Mouse (Mus musculus): ENCODE data around the gene Zfp946. TPM values are rescaled to one million over a fixed set of nuclear protein-coding genes. Genes with fewer than 3 reads are reported as not detected.
A peak's percentile ranks its signal among the peaks of the same experiment; 100 is the strongest.

Zfp946 gene
- polyA plus RNA-seq (2016; fragmentation: Nextera tagmentation; extraction: Ambion mirVana), result 23.0 and 23.1 TPM in 2 replicates

DNA sequence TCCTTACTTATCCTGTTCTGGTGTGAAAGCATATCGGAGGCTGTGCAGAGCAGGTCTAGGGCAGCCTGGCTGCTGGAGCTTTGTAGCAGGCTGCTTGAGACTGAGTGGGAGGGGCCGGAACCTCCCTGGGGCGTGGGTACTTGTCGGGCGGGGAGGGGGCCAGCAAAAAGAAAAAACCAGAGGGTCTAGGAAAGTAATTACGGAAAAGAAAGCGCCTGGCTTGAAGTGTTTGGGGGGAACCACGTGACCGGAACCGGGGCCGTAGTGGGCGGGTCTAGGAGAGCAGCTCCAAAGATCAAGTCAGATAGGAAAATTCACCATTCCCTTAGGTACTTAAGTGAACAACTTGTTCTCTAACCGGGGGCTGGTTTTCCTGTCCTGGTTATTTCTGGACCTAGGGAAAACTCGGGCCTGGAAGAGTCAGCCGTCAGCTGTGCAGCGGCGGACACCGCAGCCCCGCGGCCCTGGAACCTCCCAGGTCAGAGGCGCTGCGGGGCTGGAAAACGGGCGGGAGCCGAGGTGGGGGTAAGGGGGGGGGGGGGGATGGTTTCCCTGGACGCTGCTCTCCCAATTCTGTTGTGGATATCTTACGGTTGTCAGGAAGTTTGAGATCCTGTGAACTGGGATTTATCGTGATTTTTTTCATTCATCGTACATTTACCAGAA lies at the start of gene Zfp946:
Gene Zfp946 (plus strand): TSS at position 271 of the 666 bp plus-strand sequence.
- WGBS, result under 1% methylated on average over 29 of the region's 29 CpGs
- peak within 1 kb of the TSS; percentile 60 for H3K4me3 ChIP-seq (replicated peaks)
- ATAC-seq (ENCODE audit: insufficient number of reproducible peaks, insufficient read depth, low FRiP score, low TSS enrichment, low read depth), result peak; percentile 98

DNA sequence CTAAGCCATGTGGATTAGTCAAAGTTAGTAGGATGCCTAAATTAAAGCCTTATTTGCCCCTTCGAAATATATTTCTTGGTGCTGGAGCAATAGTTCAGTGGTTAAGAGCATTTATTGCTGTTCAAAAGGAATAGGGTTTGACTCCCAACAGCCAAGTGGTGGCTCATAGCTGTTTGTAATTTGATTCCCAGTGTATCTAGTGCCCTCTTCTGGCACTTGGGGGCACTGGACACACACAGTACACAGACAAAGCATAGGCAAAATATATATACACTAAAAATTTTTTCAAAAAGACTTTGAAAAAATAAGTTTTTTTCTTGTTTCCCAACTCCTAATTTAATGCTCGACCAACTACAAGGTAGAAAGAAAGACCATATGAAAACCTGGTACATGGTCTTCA lies 13.3 kb upstream of the Zfp946 start:
- Histone ChIP-seq H3K4me2 (no peak overlapping the region), H3K4me3 (replicated peaks) (no peak overlapping the region), H3K36me3 (no peaks in the 10 kb centered on the region), H3K9ac (replicated peaks) (no peak overlapping the region), H3K9me3 (no peaks in the 10 kb centered on the region), H3K27ac (no peak overlapping the region), H3K4me1 (replicated peaks) (no peaks in the 10 kb centered on the region), H3K27me3 (no peaks in the 10 kb centered on the region)
- no peak for ATAC-seq (ENCODE audit: insufficient number of reproducible peaks, insufficient read depth, low FRiP score, low TSS enrichment, low read depth)
- 81% methylated on average over 2 of the region's 2 CpGs for WGBS

More for the DNA sequence above, at the start of gene Zfp946:
- Histone ChIP-seq H3K4me1 (replicated peaks) (0 out of 2 replicates have a peak, but pooled peaks cover 4% of the 10 kb centered on the region), H3K27me3 (no peaks in the 10 kb centered on the region), H3K9me3 (no peaks in the 10 kb centered on the region), H3K27ac (peak within 1 kb of the TSS; percentile 92), H3K36me3 (no peaks in the 10 kb centered on the region), H3K4me2 (peak within 1 kb of the TSS; percentile 63), H3K9ac (replicated peaks) (peak within 1 kb of the TSS; percentile 65)

DNA sequence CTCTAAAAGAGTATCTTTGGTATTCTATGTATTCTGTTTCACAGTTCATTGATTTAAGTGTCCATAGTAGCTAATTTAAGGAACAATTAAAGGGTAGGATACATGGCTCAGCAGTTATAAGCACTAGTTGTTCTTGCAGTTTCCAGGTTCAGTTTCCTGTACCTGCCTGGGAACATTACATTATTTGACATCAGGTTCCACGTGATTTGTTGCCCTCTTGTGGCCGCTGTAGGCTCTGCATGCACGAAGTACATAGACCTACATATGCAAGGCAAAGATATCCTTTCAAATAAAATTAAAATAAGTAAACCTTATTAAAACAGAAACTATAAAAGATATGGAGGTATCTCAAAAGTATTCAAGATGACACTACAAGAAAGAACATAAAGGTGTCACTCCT lies 6.5 kb upstream of the Zfp946 start:
- 0% methylated on average over 3 of the region's 3 CpGs for WGBS
- Histone ChIP-seq H3K9ac (replicated peaks) (no peak overlapping the region), H3K36me3 (no peaks in the 10 kb centered on the region), H3K27me3 (no peaks in the 10 kb centered on the region), H3K4me2 (no peak overlapping the region), H3K27ac (no peak overlapping the region), H3K4me1 (replicated peaks) (no peaks in the 10 kb centered on the region), H3K4me3 (replicated peaks) (no peak overlapping the region), H3K9me3 (no peaks in the 10 kb centered on the region)
- ATAC-seq (ENCODE audit: insufficient number of reproducible peaks, insufficient read depth, low FRiP score, low TSS enrichment, low read depth), result no peak

DNA sequence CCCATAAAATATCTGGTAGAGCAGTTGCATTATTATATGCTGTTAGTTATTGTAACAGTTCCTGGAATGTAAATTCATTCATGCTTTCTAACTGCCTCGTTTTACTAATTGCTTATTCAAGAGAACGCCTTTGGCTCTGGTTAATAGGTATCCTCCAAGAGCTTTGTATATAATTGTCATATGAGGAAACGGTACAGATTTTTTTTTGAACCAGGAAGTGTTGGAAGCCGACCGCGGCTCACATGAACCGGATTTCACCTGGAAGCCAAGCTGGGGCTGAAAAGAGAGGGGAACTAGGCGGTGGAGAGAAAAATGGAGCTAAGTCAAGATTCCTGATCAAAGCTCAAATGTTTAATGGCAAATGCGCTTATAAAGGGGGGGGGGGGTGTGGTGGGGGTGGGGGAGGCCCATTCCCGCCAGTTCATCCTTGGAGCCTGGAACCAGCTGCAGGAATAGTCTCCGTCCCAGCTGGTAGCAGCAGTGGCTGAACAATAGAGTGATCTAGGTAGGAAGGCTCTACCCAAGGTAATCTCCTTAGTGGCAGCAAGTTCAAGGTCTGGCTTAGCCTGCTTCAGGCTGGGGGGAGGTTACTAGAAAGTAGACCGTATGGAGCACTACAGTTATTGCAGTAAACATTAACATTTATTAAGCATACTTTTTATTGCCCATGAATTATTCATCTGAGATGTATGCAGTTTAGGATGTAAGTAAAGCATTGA lies 773 bp downstream of the Zfp946 start:
- Histone ChIP-seq H3K27ac (peak overlapping the region; percentile 92; the same call in 1 of the 2 replicates), H3K9ac (replicated peaks) (peak overlapping the region; percentile 65), H3K27me3 (no peaks in the 10 kb centered on the region), H3K4me1 (replicated peaks) (0 out of 2 replicates have a peak, but pooled peaks cover 4% of the 10 kb centered on the region), H3K4me3 (replicated peaks) (peak overlapping the region; percentile 60), H3K4me2 (peak overlapping the region; percentile 63), H3K9me3 (no peaks in the 10 kb centered on the region), H3K36me3 (no peaks in the 10 kb centered on the region)
- 3% methylated on average over 12 of the region's 12 CpGs for WGBS
- no peak for ATAC-seq (ENCODE audit: insufficient number of reproducible peaks, insufficient read depth, low FRiP score, low TSS enrichment, low read depth)

DNA sequence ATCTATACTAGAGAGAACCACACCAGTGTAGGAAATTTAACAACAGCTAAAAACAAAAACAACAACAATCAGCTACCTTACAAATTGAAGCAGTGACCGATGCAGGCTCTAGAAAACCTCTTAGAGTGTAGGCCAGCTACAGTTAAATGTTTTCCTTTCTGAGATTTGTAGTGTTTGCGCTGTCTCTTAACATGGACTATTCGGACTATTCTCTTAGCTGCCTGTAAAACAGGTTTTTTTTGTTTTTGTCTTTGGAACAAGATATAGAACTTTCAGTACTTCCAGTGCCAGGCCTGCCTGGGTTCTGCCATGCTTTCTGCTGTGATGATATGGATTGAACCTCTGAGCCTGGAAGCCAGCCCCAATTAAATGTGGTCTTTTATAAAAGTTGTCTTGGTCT lies 23.7 kb downstream of the Zfp946 start:
- Histone ChIP-seq H3K27me3 (no peaks in the 10 kb centered on the region), H3K9ac (replicated peaks) (no peak overlapping the region), H3K4me2 (no peak overlapping the region), H3K9me3 (peaks cover 6% of the 10 kb centered on the region; the same call in 1 of the 2 replicates), H3K4me3 (replicated peaks) (no peak overlapping the region), H3K36me3 (peaks cover 37% of the 10 kb centered on the region), H3K4me1 (replicated peaks) (no peaks in the 10 kb centered on the region), H3K27ac (no peak overlapping the region)
- WGBS, result 91% methylated on average over 3 of the region's 3 CpGs
- no peak for ATAC-seq (ENCODE audit: insufficient number of reproducible peaks, insufficient read depth, low FRiP score, low TSS enrichment, low read depth)

DNA sequence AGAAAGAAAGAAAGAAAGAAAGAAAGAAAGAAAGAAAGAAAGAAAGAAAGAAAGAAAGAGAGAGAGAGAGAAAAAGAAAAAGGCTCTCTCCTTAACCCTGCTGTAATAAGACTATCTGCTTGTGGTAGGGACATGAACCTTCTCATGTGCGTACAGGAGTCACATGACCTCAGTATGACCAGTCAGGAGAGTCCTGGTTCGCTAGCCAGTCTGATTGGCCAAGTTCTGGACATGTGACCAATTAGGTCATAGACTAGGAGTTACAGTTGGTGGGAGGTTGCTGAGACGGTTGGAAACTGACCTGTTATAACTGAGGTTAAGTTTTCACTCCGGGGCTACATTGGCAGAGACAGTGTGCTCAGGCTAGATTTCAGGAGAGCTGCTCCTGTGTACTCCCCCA lies 73.1 kb downstream of the Zfp946 start:
- H3K4me3 ChIP-seq (replicated peaks), result no peak overlapping the region
- no peak overlapping the region for H3K27ac ChIP-seq
- H3K9ac ChIP-seq (replicated peaks), result no peak overlapping the region
- H3K4me2 ChIP-seq, result no peak overlapping the region
- ATAC-seq (ENCODE audit: insufficient number of reproducible peaks, insufficient read depth, low FRiP score, low TSS enrichment, low read depth), result no peak
- H3K27me3 ChIP-seq, result no peaks in the 10 kb centered on the region
- no peaks in the 10 kb centered on the region for H3K36me3 ChIP-seq
- H3K9me3 ChIP-seq, result peaks cover 5% of the 10 kb centered on the region; the same call in 1 of the 2 replicates
- 76% methylated on average over 4 of the region's 4 CpGs for whole genome bisulfite sequencing
- H3K4me1 ChIP-seq (replicated peaks), result no peaks in the 10 kb centered on the region

Other genes starting within 250 kb of the Zfp946 start
- gene Zfp994, start 198.6 kb upstream of the Zfp946 start, polyA plus RNA-seq (2016; fragmentation: Nextera tagmentation; extraction: Ambion mirVana), result 2.3 and 2.5 TPM in 2 replicates
- 10.7 and 11.9 TPM in 2 replicates for gene CT030661.1, start 109.4 kb upstream of the Zfp946 start, polyA plus RNA-seq (2016; fragmentation: Nextera tagmentation; extraction: Ambion mirVana)
- gene Zfp944, start 62.8 kb upstream of the Zfp946 start, polyA plus RNA-seq (2016; fragmentation: Nextera tagmentation; extraction: Ambion mirVana), result 16.4 and 17.3 TPM in 2 replicates
- 9.1 and 10.2 TPM in 2 replicates for gene Zfp758, start 62.8 kb upstream of the Zfp946 start, polyA plus RNA-seq (2016; fragmentation: Nextera tagmentation; extraction: Ambion mirVana)
- gene Vmn2r111, start 149.3 kb downstream of the Zfp946 start, polyA plus RNA-seq (2016; fragmentation: Nextera tagmentation; extraction: Ambion mirVana), result not detected in 2 replicates
- not detected in 2 replicates for gene Vmn2r112, start 176.7 kb downstream of the Zfp946 start, polyA plus RNA-seq (2016; fragmentation: Nextera tagmentation; extraction: Ambion mirVana)

All from limb, embryonic 12.5 days (tissue).